Mouse (Mus musculus) ES-E14 (cell line): ENCODE data around the gene Irs3. TPM values are rescaled to one million over a fixed set of nuclear protein-coding genes. Genes with fewer than 3 reads are reported as not detected.

Source experiments
- DNase-seq: peaks from one replicate; pipeline ENCODE4 v3.0.0-alpha.2; 2013; ENCODE audit warnings: low read depth, low spot score
- H3K27ac ChIP-seq: 2 replicates; pipeline ENCODE4 v1.5.1; 2012; ENCODE audit warnings: low read depth, mild to moderate bottlenecking, low read length, moderate library complexity, mixed read lengths; ENCODE audit not compliant: poor library complexity, insufficient read depth, severe bottlenecking
- H3K36me3 ChIP-seq: 2 replicates; pipeline ENCODE4 v1.6.1; 2012; ENCODE audit warnings: mild to moderate bottlenecking, low read length, moderate library complexity, mixed read lengths; ENCODE audit not compliant: control insufficient read depth, poor library complexity, insufficient read depth, severe bottlenecking
- H3K4me1 ChIP-seq, 2 experiments: fragments of 150-350 bp in 1 of 2; sonication (generic) in 1 of 2; 2 replicates each; pipeline ENCODE4 v1.6.1; 2012; ENCODE audit warnings: low read length in 2 of 2, mild to moderate bottlenecking in 1 of 2, mixed read lengths in 1 of 2; ENCODE audit not compliant: control insufficient read depth in 2 of 2, insufficient read depth in 2 of 2, poor library complexity in 1 of 2
- H3K4me3 ChIP-seq, 2 experiments: fragments of 150-350 bp in 1 of 2; sonication (generic) in 1 of 2; 2 replicates each; pipeline ENCODE4 v1.5.1; 2012; ENCODE audit warnings: low read length in 2 of 2, low read depth in 1 of 2, mild to moderate bottlenecking in 1 of 2, mixed read lengths in 1 of 2; ENCODE audit not compliant: insufficient read depth in 1 of 2, poor library complexity in 1 of 2, severe bottlenecking in 1 of 2
- H3K9ac ChIP-seq: 2 replicates; pipeline ENCODE4 v1.6.1; 2012; ENCODE audit warnings: low read depth, mild to moderate bottlenecking, low read length, mixed read lengths; ENCODE audit not compliant: poor library complexity, insufficient read depth, severe bottlenecking
- H3K9me3 ChIP-seq: fragments of 150-350 bp; sonication (generic); 2 replicates; pipeline ENCODE4 v1.6.1; 2012; ENCODE audit warnings: low read depth, mild to moderate bottlenecking, low read length; ENCODE audit not compliant: control insufficient read depth, insufficient read depth
- CHD2 ChIP-seq: IDR thresholded peaks from 2 replicates; pipeline ENCODE4 v1.6.1; 2014; ENCODE audit warnings: mild to moderate bottlenecking, low read depth, low read length, inconsistent platforms
- HCFC1 ChIP-seq: IDR thresholded peaks from 2 replicates; pipeline ENCODE4 v1.6.1; 2012; ENCODE audit warnings: low read length, inconsistent platforms, borderline replicate concordance; ENCODE audit not compliant: insufficient read depth
- MAFK ChIP-seq: IDR thresholded peaks from 2 replicates; pipeline ENCODE4 v1.6.1; 2014; ENCODE audit warnings: mild to moderate bottlenecking, low read depth, low read length, inconsistent platforms; ENCODE audit not compliant: insufficient read depth
- ZC3H11A ChIP-seq: IDR thresholded peaks from 2 replicates; pipeline ENCODE4 v1.6.1; 2012; ENCODE audit warnings: low read depth, mild to moderate bottlenecking, inconsistent platforms, low read length, borderline replicate concordance
- ZNF384 ChIP-seq: IDR thresholded peaks from 2 replicates; pipeline ENCODE4 v1.6.1; 2012; ENCODE audit warnings: low read depth, low read length, inconsistent platforms
- in situ Hi-C, 2 experiments: fragments of 600-800 bp; cut with MboI; formaldehyde crosslinking; loops; one replicate each; pipeline ENCODE4 v1.15.1; 2025; ENCODE audit warnings: low sequenced_read_pairs in 2 of 2, inconsistent platforms in 1 of 2; ENCODE audit not compliant: unreplicated experiment in 2 of 2
- total RNA-seq: library from RNA; depleted of rRNA; stranded (reverse); fragments of 300-350 nt; gene quantifications from 2 replicates; pipeline ENCODE4 v1.2.3, GENCODE M21; 2012

Irs3 gene
- total RNA-seq, 1 experiment = 0.85 TPM

GRCm38 (mm10) chr5:137642886-137643285 lies 2.6 kb downstream of the Irs3 start:
- TF ChIP-seq ZC3H11A = no peak
- no peak for TF ChIP-seq ZNF384
- TF ChIP-seq HCFC1 = no peak
- TF ChIP-seq MAFK = no peak
- no peak for TF ChIP-seq CHD2
- Histone ChIP-seq H3K4me3 (no peak overlapping the region), H3K4me1 (peaks cover 9 to 35% of the 10 kb centered on the region in 2 experiments; a peak in 3 of 4 replicates), H3K9ac (no peak overlapping the region), H3K9me3 (no peaks in the 10 kb centered on the region), H3K36me3 (peaks cover 27% of the 10 kb centered on the region), H3K27ac (no peak overlapping the region)
- DNase-seq = no peak
- in situ Hi-C loops = no loop called here

- peaks cover 9 to 34% of the 10 kb centered on the region in 2 experiments; a peak in 3 of 4 replicates for H3K4me1 ChIP-seq
- H3K9me3 ChIP-seq = no peaks in the 10 kb centered on the region
- in situ Hi-C loops = no loop called here
- H3K27ac ChIP-seq = no peak within 1 kb of the TSS
- H3K9ac ChIP-seq = peak within 1 kb of the TSS; percentile 36; the same call in 1 of the 2 replicates
- no peak for TF ChIP-seq HCFC1
- no peak for TF ChIP-seq MAFK
- TF ChIP-seq ZNF384 = no peak
- no peak for TF ChIP-seq CHD2
- no peak for TF ChIP-seq ZC3H11A
- peak within 1 kb of the TSS in 1 of 2 experiments; percentile 22; a peak in 2 of 4 replicates for H3K4me3 ChIP-seq
- H3K36me3 ChIP-seq = peaks cover 44% of the 10 kb centered on the region
- DNase-seq = peak; percentile 80
These were observed 4.5 kb downstream of the Irs3 start, which contains the start of gene Sap25 for GRCm38 (mm10) chr5:137641054-137641453. Gene Sap25 (plus strand): TSS chr5:137641334.

- in situ Hi-C loops = no loop called here
- peaks cover 7 to 29% of the 10 kb centered on the region in 2 experiments; a peak in 3 of 4 replicates for H3K4me1 ChIP-seq
- H3K27ac ChIP-seq = no peak overlapping the region
- no peaks in the 10 kb centered on the region for H3K9me3 ChIP-seq
- TF ChIP-seq ZC3H11A = no peak
- no peak for TF ChIP-seq CHD2
- TF ChIP-seq ZNF384 = no peak
- no peak for TF ChIP-seq HCFC1
- TF ChIP-seq MAFK = no peak
- DNase-seq = no peak
- peak overlapping the region; percentile 7 to 24; a peak in 2 of 4 replicates for H3K4me3 ChIP-seq
- peaks cover 53% of the 10 kb centered on the region for H3K36me3 ChIP-seq
- peak overlapping the region; percentile 22; the same call in 1 of the 2 replicates for H3K9ac ChIP-seq
These were observed 6.0 kb downstream of the Irs3 start for GRCm38 (mm10) chr5:137639472-137639871.

GRCm38 (mm10) chr5:137633397-137634084 lies 12.0 kb downstream of the Irs3 start:
- TF ChIP-seq CHD2 = no peak
- TF ChIP-seq ZC3H11A = no peak
- TF ChIP-seq ZNF384 = no peak
- TF ChIP-seq MAFK = no peak
- TF ChIP-seq HCFC1 = no peak
- peaks cover 39% of the 10 kb centered on the region for H3K36me3 ChIP-seq
- H3K9ac ChIP-seq = peak overlapping the region; percentile 54; the same call in 1 of the 2 replicates
- H3K9me3 ChIP-seq = no peaks in the 10 kb centered on the region
- peak overlapping the region; percentile 42; the same call in 1 of the 2 replicates for H3K27ac ChIP-seq
- H3K4me1 ChIP-seq = peaks cover 2 to 29% of the 10 kb centered on the region in 2 experiments; a peak in 3 of 4 replicates
- in situ Hi-C loops = no loop called here
- H3K4me3 ChIP-seq = no peak overlapping the region; a peak in 1 of 4 replicates
- DNase-seq = no peak
